Mouse (Mus musculus): ENCODE data around the gene Evl.

Gene Evl

GRCm38 (mm10) chr12:108651053-108651660 lies 96.6 kb downstream of the Evl start:
- peak; percentile 34 to 56 for DNase-seq

GRCm38 (mm10) chr12:108653358-108654335 lies 99.1 kb downstream of the Evl start:
- DNase-seq = no peak

GRCm38 (mm10) chr12:108657350-108657749 lies 102.8 kb downstream of the Evl start:
- DNase-seq = peak; percentile 49 to 71

- peak; percentile 47 to 55 for DNase-seq
Observed at GRCm38 (mm10) chr12:108668606-108669235, 114.2 kb downstream of the Evl start.

- no peak for DNase-seq
Observed at GRCm38 (mm10) chr12:108671541-108671940, 117.0 kb downstream of the Evl start.

GRCm38 (mm10) chr12:108672908-108673307 lies 118.4 kb downstream of the Evl start:
- DNase-seq = no peak

GRCm38 (mm10) chr12:108673546-108673945 lies 119.0 kb downstream of the Evl start:
- DNase-seq = peak; percentile 48 to 65

GRCm38 (mm10) chr12:108674502-108674901 lies 120.0 kb downstream of the Evl start:
- peak; percentile 65 to 73 for DNase-seq

GRCm38 (mm10) chr12:108674916-108675315 lies 120.4 kb downstream of the Evl start:
- no peak for DNase-seq

GRCm38 (mm10) chr12:108675614-108676401 lies 121.3 kb downstream of the Evl start:
- DNase-seq = peak in 1 of 2 experiments; percentile 33

GRCm38 (mm10) chr12:108677116-108677515 lies 122.6 kb downstream of the Evl start:
- no peak for DNase-seq

- DNase-seq = no peak
Observed at GRCm38 (mm10) chr12:108678366-108678765, 123.8 kb downstream of the Evl start.

- DNase-seq = no peak
Observed at GRCm38 (mm10) chr12:108680861-108681260, 126.3 kb downstream of the Evl start.

GRCm38 (mm10) chr12:108682240-108683023 lies 127.9 kb downstream of the Evl start:
- DNase-seq = no peak

- DNase-seq = no peak
Observed at GRCm38 (mm10) chr12:108686463-108686862, 131.9 kb downstream of the Evl start.

- peak in 1 of 2 experiments; percentile 31 for DNase-seq
Observed at GRCm38 (mm10) chr12:108686926-108687325, 132.4 kb downstream of the Evl start.

- DNase-seq = no peak
Observed at GRCm38 (mm10) chr12:108689167-108689566, 134.6 kb downstream of the Evl start.

GRCm38 (mm10) chr12:108690529-108690928 lies 136.0 kb downstream of the Evl start:
- DNase-seq = no peak

GRCm38 (mm10) chr12:108693592-108693991 lies 139.1 kb downstream of the Evl start:
- no peak for DNase-seq

GRCm38 (mm10) chr12:108694223-108694622 lies 139.7 kb downstream of the Evl start:
- no peak for DNase-seq

- no peak for DNase-seq
Observed at GRCm38 (mm10) chr12:108698697-108699471, 144.4 kb downstream of the Evl start.

Data from cerebellum, postnatal 25 days (tissue).